Mouse (Mus musculus) heart, adult 11 months (tissue): ENCODE data around the gene Trpc4ap.
A peak's percentile ranks its signal among the peaks of the same experiment; 100 is the strongest.
"Not testable (repeated sequence)": the region's sequence is repeated elsewhere in the genome, so short reads cannot be mapped to it uniquely, and the experiment has no call there.

Experiments used
- DNase-seq: peaks from one replicate; pipeline ENCODE4 v3.0.0; 2022

The Trpc4ap gene

DNA sequence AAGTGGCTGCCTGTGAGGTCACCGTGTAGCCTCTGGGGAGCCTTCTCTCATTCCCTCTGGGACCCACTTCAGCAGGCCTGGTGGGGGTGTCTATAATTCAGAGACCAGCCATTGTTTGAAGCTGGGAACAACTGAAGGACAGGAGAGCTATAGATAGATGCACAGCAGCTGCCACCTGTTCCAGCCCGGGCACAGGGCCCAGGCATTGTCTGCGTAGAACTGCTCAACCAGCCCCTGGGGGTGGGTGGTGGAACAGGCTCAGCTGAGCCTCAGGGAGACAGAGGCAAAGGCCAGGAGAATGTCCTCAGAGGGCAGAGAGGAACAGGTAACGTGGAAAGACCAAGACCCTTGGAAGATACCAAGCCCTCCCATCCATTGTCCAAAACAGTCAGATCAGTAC, 85.8 kb downstream of the Trpc4ap start:
- DNase-seq = peak; percentile 96

DNA sequence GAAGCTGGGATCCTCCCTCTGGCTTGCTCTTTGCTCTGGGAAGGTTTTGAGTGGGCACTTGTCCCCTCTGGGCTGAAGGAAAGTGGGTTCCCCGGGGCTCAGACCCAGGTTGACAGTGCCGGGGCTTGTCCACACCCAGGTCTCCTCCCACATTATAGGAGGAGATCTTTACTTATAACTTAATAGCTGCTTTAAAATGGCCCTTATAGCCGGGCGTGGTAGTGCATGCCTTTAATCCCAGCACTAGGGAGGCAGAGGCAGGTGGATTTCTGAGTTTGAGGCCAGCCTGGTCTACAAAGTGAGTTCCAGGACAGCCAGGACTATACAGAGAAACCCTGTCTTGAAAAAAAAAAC, 87.0 kb downstream of the Trpc4ap start:
- not testable (repeated sequence) for DNase-seq

DNA sequence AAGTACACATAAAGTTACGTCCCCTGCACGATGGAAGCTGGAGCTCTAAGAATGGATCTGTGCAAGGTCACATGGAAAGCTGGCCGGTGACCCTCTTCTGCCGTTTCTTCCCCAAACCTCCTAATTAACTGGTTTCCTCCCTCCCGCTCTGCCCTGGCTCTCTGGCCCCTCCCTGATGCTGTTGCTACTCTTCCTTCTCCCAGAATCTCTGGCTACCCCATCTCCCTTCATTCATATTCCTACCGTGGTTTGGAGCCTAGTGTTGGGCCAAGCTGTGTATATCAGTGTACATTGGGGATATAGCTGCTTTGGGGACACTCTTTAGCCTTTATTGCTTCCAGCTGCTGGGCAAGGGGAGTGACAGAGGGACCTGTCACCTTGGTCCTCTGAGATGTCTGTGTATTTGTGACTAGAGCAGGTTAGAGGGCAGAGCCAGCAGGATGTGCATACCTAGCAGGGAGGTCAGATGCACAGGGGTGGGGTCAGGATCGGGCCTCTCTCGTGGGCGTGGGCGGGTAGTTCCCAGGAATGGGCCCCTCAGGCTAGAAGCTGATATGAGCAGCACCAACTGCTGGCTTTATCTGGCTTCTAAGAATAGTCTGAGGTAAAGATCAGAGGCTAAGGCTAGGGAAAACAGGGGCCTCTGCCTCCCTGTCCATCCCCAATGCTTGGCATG, 87.5 kb downstream of the Trpc4ap start:
- DNase-seq = no peak

DNA sequence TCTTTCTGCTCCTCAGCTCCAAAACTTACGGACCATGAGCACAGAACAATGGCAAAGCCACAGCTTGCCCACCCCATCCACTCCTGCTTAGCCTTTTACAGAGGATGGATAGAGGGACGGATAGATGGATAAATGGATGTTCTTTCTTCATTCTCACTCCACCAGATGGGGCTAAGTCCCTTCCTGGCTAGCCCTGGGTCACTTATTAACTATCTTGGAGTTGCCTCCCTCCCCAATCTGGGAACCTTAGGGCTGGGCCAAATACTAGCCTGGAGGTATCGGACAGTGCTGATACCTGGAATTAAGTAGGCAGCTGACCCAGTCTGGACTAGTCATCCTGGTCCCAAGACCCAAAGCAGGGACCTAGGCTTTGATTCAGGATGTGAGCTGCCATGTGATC, 88.5 kb downstream of the Trpc4ap start:
- DNase-seq = no peak

DNA sequence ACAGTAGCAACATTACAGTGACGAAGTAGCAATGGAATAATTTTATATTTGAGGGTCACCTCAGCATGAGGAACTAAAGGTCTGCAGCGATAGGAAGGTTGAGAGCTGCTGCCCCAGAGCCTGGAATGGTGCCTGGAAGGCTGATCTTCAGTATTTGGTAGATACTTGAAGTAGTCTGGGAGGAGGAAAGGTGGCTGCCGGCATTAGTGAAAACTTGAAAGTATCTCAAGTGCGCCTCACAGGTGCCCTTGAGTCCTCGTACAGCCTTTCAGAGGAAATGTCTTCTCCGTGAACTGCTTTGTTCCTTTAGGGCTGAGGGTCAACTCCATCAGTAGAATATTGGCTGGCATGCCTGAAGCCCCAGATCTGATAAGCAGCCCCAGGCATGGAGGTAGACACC, 96.7 kb downstream of the Trpc4ap start:
- DNase-seq = no peak

DNA sequence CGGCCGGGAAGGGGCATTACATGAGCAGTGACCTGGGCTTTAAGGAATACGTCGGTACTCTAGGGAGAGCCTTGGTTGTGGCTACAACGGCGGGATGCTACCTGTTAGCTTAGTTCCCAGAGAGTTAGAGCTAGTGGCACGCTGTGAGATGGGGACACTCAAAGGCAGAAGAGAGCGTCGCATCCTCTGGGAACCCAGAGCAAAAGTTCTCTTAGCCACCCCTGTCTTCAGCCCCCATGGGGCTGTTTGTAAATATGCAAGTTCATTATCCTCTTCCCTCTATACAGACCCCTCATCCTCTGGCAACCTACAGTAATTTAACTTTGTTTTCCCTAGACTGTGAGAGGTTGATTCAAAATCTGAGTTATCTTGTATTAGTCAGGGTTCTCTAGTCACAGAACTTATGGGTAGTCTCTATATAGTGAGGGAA, 99.3 kb downstream of the Trpc4ap start:
- DNase-seq = no peak

DNA sequence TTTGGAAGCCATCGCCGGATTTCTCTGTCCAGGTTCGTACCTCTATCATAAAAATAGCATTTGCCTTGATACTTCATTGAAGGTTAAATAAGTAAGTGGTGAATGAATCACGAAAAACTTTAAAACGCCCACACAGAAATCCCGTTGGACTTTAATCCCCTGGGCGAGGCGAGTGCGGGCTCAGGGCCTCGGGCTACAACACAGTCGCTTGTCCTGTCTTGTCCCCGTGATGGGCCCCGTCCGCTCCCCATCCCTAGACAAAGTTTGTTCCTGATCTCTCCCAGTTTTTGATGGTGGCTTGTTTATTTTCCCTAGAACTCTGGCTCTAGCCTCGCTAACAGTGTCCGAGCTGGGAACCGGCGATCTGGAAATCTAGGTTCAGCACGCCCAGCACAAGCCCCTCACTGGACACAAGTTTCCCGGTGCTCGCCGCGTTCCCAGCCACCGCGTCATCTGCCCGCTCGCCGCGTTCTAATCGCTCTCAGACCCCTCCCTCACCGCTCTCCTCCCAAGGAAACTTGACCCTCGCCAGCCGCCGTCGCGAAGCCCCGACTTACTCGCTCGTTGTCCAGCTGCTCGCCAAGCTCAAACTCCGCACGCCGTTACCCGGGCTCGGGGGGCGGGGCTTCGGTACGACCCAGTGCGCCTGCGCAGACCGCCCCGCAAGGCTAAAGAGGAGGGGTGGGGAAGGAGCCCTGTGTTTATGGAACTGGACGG, 99.9 kb downstream of the Trpc4ap start, which contains the start of gene Gss:
TSS of gene Gss (minus strand) at position 674 of the 717 bp plus-strand sequence.
- DNase-seq = peak; percentile 100

DNA sequence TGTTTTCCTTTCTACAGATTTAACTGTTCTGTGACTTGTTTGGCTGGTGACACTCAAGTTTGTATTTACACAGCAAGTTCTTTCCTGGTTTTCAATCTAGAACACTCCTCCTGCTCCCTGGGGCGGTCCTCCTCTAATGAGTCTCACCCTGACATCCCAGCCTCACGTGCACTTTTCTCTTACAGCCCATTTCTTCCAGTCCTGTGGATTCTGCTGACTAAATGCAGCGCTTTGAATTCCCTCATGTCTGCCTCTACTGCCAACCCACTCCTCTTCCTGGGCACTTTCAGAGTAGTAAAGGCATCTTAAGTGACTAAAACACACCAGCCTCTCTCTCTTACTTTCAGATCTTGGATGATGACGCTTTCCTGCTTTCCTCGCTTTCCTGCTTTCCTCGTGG, 100.5 kb downstream of the Trpc4ap start:
- no peak for DNase-seq

DNA sequence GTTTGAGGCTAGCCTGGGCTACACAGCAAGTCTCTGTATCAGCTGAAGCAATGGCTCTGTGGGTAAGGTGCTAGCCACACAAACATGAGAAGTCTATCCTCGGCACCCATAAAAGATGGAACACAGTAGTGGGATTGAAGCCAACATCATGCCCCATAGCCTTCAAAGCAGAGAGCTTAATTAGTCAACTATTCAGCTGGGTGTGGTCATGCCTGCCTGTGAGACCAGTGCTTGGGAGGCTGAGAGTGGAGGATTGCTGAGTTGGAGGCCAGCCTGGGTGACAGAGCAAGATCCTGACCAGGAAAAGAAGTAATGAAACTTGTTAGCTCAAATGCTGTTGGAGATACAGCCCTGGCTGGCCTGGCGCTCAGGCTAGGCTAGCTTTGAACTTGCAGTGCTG, 101.3 kb downstream of the Trpc4ap start:
- DNase-seq = no peak

DNA sequence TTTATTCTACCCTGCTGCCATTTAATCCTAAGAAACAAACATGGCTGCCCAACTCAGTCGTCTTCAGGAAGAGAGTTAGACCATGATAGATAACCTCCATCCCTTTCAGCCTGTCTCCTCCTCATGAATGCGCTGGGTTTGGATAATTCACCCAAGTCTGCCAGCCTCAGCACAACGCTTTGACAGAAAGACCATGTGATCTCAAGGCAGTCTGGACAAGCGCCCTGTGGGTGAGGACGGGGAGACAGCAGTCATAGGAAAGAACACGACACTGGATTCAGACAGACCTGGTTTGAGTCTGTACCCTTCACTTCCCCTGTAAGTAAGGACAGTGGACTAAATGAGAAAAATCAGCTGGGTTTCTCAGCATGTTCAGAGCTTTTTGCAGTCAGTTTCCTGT, 102.7 kb downstream of the Trpc4ap start:
- DNase-seq = no peak

DNA sequence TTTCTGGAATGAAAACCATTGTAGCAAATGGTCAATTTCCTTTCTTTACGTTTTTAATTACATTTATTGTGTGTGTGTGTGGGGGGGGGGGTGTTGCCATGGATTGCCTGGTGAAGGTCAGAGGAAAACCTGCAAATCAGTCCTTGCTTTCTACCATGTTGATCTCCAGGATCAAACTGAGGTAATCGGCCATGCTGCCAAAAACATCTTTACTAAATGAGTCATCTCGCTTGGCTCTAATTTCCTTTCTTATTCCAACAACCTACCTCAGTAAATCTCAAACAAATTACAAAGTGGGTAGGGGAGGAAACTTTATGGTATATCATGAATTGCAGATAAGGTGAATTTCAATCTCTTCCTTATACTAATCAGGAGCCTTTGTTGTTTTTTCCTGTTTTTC, 104.0 kb downstream of the Trpc4ap start:
- no peak for DNase-seq

DNA sequence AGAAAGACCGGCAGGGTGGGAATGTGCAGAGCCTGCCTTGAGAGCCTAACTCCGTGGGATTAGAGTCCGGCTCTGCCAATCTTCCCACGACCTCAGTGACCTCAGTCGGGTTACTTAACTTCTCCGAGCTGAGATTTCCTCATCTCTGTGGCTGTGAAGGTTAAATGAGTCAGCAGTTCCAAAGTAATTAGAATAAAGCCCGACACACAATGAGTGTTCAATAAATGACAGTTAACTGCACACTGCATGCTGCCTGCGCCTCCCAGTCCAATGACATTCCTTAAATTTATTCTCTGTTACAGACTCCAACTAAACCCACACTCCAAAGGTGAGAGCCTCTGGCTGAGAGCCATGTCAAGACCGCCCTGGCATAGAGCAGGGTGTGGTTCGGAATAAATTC, 106.7 kb downstream of the Trpc4ap start:
- DNase-seq = no peak

DNA sequence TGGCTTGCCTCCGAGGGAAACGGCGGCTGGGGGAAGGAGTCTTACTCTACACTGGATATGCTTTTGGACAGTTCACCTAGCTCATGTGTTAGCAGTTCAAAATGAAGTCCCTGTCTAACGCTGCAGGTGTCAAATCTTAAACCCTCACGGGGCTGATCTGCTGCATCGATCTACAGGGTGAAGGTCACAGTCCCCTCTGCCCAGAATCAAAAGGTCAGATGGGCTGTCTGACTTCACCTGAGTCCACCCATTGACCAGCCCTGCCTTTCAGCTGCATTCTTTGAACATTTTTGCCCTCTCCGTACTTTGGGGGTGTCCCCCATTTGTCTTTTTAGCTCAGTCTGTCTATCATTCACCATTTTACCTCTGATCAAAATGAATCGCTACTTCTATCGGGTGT, 107.1 kb downstream of the Trpc4ap start:
- no peak for DNase-seq
